In the genomic region with DNA sequence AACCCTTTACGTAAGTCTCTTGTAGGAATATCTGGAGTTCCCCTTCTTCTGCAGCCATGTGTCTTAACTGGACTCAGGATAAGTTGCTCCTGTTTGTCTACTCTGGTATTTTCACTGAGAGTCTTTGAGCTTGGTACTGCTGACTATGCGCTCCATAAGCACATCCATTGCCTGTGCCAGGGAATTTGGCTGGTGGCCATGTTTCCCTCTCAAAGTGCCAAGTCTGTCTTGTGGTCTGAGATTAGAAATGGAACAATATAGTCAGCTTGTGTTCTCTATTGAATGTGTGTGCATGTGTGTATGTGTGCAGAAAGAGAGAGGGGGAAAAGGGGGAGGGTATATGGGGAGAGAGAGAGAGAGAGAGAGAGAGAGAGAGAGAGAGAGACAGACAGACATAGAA, we compare ENCODE assay signal across 10 mouse cellular contexts.
DNase-seq lines count a peak whose midpoint lies in the region; ATAC-seq lines count a peak whose summit lies in the region.
"Had no signal": no experiment of that assay in that cellular context is flagged by ENCODE, and none has a peak within 500 bp of the region (broad histone marks: within the 10 kb centered on the region; RNA-seq: fewer than 3 reads in every experiment).

No protein-coding gene starts in this region.

- WGBS in forebrain, embryonic 14.5 days, result 41% methylated on average over 2 of the region's 2 CpGs
- 85% methylated on average over 2 of the region's 2 CpGs for WGBS in forebrain, embryonic 11.5 days

- H3K9ac ChIP-seq in forebrain, embryonic 14.5 days (ENCODE audit: low read length), result no peak overlapping the region
- H3K9ac ChIP-seq in forebrain, embryonic 11.5 days (ENCODE audit: low read length), result no peak overlapping the region
- H3K9ac ChIP-seq: limb, embryonic 13.5 days had no signal

- no peaks in the 10 kb centered on the region for H3K36me3 ChIP-seq in forebrain, embryonic 14.5 days (ENCODE audit: control insufficient read depth, insufficient read depth, low read length)
- H3K36me3 ChIP-seq in forebrain, embryonic 11.5 days (ENCODE audit: control insufficient read depth, insufficient read depth, low read length), result no peaks in the 10 kb centered on the region
- H3K36me3 ChIP-seq: limb, embryonic 13.5 days had no signal

- H3K27ac ChIP-seq in forebrain, embryonic 14.5 days (ENCODE audit: low read depth, low read length), result no peak overlapping the region
- H3K27ac ChIP-seq in forebrain, embryonic 11.5 days (ENCODE audit: low read depth, low read length), result no peak overlapping the region
- H3K27ac ChIP-seq: limb, embryonic 13.5 days had no signal

- peak; percentile 86 for ATAC-seq in forebrain, embryonic 14.5 days
- ATAC-seq in forebrain, embryonic 11.5 days (replicated peaks; ENCODE audit: low FRiP score), result no peak
- ATAC-seq: activated CD4-positive, CD25-positive, alpha-beta regulatory T cell, adult 4 months had no signal

- peak; percentile 86 for DNase-seq in forebrain, embryonic 14.5 days (ENCODE audit: low spot score)
- DNase-seq in forebrain, embryonic 11.5 days (ENCODE audit: low spot score), result no peak
- DNase-seq in ovary, postnatal 14 days (ENCODE audit: low spot score), result peak; percentile 2
- DNase-seq in ovary, postnatal 10 days (ENCODE audit: low spot score), result no peak
- DNase-seq in layer of hippocampus, adult 9-11 months, result peak; percentile 88
- no peak for DNase-seq in embryo, embryonic 10 days (ENCODE audit: low spot score)
- no peak for DNase-seq in thymus, postnatal 4 days
- no peak for DNase-seq in urinary bladder, postnatal 14 days (ENCODE audit: low spot score)

- no peak overlapping the region for H3K4me2 ChIP-seq in forebrain, embryonic 14.5 days (ENCODE audit: low read length)
- no peak overlapping the region for H3K4me2 ChIP-seq in forebrain, embryonic 11.5 days (ENCODE audit: low read depth, low read length, severe bottlenecking)
- H3K4me2 ChIP-seq: limb, embryonic 13.5 days had no signal

- no peak overlapping the region for H3K4me3 ChIP-seq in forebrain, embryonic 14.5 days (ENCODE audit: low read depth, low read length)
- no peak overlapping the region for H3K4me3 ChIP-seq in forebrain, embryonic 11.5 days (ENCODE audit: low read depth, low read length)
- H3K4me3 ChIP-seq: limb, embryonic 13.5 days had no signal

- no peaks in the 10 kb centered on the region for H3K27me3 ChIP-seq in forebrain, embryonic 14.5 days (replicated peaks; ENCODE audit: control insufficient read depth, insufficient read depth, low read length)
- no peaks in the 10 kb centered on the region for H3K27me3 ChIP-seq in forebrain, embryonic 11.5 days (ENCODE audit: control insufficient read depth, insufficient read depth, low read length)
- H3K27me3 ChIP-seq: limb, embryonic 13.5 days had no signal

- H3K9me3 ChIP-seq in forebrain, embryonic 14.5 days (replicated peaks; ENCODE audit: control insufficient read depth, low read length), result no peaks in the 10 kb centered on the region
- H3K9me3 ChIP-seq in forebrain, embryonic 11.5 days (ENCODE audit: control insufficient read depth, low read length), result no peaks in the 10 kb centered on the region
- H3K9me3 ChIP-seq: limb, embryonic 13.5 days had no signal

- no peaks in the 10 kb centered on the region; the same call in 1 of the 2 replicates for H3K4me1 ChIP-seq in forebrain, embryonic 14.5 days (ENCODE audit: control insufficient read depth, insufficient read depth, low read length)
- no peaks in the 10 kb centered on the region for H3K4me1 ChIP-seq in forebrain, embryonic 11.5 days (replicated peaks; ENCODE audit: control insufficient read depth, insufficient read depth, low read length)
- H3K4me1 ChIP-seq: limb, embryonic 13.5 days had no signal

Comparison
In these comparisons a context has a peak if more than half of its experiments do, and no peak if none do; other contexts are left out.
1. DNase-seq: peak in forebrain, embryonic 14.5 days (single experiment), ovary, postnatal 14 days (single experiment) and layer of hippocampus, adult 9-11 months (single experiment); none in forebrain, embryonic 11.5 days (single experiment), ovary, postnatal 10 days (single experiment), embryo, embryonic 10 days (single experiment), thymus, postnatal 4 days (single experiment) and urinary bladder, postnatal 14 days (single experiment).